Mouse (Mus musculus) heart, postnatal 14 days (tissue): Measurements from ENCODE around the gene Tmem184b. TPM values are rescaled to one million over a fixed set of nuclear protein-coding genes. Genes with fewer than 3 reads are reported as not detected.

Experiments used
- DNase-seq, 2 experiments: peaks; one replicate each; pipeline ENCODE4 v3.0.0; 2021 to 2022
- intact Hi-C: fragments of 180-260 bp; cut with DNase I; formaldehyde crosslinking; loops from one replicate; pipeline ENCODE4 v1.15.1; 2025
- total RNA-seq, 2 experiments: library from RNA; stranded (reverse); gene quantifications; 2 replicates each; pipeline ENCODE4 v1.2.3; 2021

Gene Tmem184b
- total RNA-seq, 2 experiments from 2014 or later = 52.8 to 55.6 TPM

DNA sequence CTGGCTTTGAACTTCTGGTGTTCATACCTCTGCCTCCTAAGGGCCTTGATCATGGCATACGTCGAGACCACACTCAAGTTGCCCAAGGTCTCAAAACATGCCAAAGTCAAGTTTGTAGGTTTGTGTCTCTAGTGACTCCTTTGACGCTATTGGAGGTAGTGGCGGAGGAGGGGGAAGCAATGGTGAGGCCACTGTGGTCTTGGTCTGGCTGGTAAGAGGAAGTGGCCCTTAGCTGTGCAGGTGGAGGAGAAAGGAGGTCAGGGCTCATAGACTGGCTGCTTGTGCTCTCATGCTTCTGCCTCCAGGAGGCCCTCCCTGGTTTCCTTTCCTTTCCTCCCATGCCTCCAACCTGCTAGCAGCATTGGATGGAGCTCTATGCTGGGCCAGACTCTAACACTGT, 52.5 kb downstream of the Tmem184b start:
- no peak for DNase-seq

DNA sequence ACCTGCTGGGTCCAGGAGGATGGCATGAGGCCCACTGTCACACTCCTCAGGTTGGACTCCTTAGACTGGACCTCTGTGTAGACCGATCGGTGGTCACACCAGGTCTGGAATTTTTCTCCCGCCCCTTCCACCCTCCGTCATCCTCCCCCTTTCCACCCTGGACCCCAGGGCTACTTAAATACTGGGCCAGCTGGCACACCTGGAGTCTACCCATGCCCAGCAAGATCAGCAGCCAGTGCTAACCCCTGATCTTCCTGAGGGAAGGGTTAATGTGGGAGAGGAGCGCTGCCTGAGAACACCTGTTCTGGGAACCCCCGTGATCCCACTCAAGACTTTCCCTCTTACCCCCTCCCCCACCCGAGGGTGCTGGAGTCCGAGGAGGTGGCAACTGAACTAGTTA, 54.7 kb downstream of the Tmem184b start:
- no peak for DNase-seq
- intact Hi-C loops = loop anchor here (2.0 kb wide), 1 partner anchor 26 kb away; no protein-coding TSS in a partner anchor

More for the DNA sequence above, 52.5 kb downstream of the Tmem184b start:
- intact Hi-C loops = no loop called here

DNA sequence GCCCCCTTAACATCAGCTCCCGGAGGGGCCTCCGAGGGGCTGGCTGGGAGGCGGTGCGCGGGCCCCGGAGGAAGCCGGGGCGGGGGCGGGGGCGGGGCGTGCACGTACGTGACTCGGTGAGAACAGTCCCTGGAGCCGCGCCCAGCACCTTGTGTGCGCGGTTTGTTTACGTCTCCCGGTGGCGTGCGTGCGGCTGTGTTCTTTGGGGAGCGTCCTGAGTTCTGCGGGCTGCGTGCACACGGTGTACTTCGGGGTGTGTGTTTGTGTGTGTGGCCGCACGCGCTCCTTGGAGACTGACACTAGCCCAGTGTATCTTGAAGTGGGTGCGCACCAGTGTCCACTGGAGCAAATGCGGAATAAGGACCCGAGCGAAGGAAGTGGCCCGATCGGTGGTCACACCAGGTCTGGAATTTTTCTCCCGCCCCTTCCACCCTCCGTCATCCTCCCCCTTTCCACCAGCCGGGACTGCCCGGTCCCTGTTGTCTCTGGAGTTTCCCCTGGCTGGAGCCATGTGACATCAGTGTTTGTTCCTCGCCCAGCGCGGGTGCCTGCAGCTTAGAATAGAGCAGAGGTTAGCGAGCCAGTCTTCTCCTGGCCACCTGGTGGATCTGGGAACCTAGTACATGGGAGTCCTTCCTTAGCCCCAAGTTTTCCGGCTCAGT, 55.4 kb downstream of the Tmem184b start:
- peak; percentile 73 to 81 for DNase-seq
- intact Hi-C loops = loop anchor here (2.0 kb wide), 1 partner anchor 25 kb away; no protein-coding TSS in a partner anchor

DNA sequence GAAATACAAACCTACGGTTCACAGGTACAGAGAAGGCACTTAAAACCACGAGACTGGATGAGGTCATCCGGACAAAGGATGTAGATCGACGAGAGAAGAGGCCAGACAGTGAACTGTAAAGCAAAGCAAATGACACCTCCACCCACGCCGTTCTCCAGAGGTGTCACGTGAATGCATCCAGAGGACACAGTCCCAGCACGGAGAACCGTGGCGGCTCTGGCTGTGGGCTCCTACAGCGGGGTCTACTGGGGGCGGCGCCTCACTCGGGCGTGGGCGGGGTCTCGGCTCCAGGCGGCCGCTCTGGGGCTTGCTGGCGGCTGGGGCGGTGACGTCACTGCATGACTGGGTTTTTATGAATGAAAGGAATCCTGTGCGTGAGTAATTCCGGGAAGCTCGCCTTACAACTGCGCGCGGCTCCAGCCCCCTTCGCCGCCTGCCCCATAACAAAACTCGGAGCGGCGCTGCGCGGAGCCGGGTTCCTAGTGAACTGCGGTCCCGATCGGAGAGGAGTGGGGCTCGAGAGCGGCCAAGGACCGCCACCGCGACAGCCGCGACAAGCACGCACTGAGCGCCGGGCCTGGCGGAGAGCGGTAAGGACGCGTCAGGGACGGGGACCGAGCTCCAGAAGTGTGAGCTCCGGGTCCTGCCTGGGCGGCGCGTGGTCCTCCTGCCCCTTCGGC, 56.1 kb downstream of the Tmem184b start:
- peak; percentile 90 to 93 for DNase-seq
- intact Hi-C loops = no loop called here

DNA sequence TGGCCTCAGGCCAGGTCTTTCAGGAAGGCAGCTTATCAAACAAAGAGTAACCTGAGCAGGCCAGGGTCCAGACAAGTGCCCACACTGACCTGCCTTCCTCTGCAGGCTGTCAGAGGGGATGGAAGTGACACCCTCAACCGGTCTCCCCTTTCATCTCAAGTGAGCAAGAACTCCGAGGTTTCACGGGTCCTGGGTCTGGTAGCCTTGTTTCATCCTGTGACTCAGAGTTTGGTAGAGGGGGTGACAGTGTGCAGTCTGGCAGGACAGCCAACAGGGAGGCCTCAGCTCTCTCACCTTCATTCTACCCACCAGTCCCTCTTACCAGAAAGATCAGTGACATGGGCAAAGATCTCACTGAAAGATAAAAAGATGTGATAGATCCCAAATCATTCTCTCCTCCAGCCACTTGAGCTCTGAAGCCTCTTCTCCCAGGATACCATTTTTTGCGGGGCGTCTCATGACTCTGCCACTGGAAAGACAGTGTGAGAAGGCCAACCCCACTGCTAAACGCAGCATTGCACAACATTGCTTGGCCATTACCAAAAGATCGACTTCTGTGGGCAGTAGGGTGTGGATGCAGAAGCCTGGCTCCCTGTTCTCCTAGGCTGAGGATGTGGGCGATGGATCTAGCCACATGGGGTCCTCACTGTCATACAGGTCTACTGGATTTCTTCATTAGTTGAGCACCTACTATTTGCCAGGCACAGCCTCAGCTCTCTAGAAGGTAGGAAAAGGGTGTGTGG, 57.1 kb downstream of the Tmem184b start, which contains the start of gene Maff:
TSS of gene Maff (plus strand) at position 571 of the 743 bp plus-strand sequence.
- intact Hi-C loops = no loop called here

DNA sequence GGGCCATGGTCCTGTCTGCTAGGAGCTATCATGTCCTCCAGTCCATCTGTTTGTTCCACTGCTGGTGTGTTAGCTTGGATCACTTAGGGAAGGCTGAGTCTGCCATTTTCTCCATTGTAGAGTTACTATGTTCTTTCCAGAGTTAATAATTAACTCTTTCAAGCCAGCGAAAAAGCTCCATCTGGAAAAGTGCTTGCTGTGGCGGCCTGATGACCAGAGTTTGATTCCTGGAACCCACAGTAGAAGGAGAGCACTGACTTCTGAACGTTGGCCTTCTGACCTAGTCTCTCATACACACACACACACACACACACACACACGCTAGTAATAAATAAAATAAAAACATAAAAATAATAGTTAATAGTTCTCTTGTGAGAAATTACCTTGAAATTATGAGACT, 58.7 kb downstream of the Tmem184b start:
- DNase-seq = no peak
- intact Hi-C loops = no loop called here

More for the DNA sequence above, 57.1 kb downstream of the Tmem184b start, which contains the start of gene Maff:
- DNase-seq = no peak

DNA sequence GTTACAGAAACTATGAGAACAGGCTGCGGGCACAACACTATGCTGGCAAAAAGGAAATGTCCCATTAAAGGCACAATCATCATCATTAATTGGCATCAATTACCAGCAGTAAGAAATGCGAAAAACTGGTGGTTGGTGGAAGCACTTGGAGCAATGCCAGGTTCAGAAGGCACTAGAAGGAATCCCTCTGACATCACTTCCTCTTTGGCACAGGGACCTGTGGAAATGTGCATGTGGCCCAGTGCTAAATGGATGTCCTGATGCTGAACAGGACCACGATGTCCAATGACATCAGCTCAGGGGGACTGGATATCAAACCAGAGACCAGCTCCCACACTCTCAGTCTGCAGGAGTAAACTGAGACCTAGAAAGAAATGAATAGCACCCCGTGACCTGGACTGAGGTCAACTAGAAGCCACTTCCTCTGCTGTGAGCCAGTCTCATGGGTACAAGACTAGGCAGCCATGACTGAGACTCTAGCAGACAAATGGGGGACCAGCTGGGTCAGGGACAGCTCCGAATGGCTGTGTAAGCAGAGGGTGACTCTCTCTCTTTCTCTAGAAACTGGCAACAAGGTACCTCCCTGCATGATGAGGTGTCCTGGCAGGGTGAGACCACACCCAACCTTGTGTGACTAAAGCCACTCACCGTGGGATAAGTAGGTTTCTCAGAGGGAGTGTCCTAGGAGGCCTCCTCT, 60.6 kb downstream of the Tmem184b start:
- DNase-seq = no peak
- intact Hi-C loops = no loop called here

DNA sequence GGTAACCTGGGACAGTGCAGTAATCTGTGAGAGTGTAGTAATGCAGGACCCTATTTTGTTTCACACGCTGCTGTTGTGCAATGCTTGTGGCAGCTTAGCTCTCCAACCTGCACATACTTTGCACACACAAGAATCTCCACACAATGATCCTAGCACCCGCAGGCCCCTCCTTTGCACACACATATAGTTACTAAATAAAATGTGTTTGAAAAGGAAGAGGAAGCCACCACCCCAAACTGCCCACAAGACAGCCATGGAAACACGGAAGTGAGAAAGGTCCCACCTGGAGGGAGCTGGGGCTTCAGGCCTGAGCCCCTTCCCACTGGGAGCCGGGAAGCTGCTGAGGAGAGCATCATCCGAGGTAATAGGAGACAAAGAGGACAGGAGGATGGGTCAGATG, 64.4 kb downstream of the Tmem184b start:
- intact Hi-C loops = no loop called here
- DNase-seq = no peak

DNA sequence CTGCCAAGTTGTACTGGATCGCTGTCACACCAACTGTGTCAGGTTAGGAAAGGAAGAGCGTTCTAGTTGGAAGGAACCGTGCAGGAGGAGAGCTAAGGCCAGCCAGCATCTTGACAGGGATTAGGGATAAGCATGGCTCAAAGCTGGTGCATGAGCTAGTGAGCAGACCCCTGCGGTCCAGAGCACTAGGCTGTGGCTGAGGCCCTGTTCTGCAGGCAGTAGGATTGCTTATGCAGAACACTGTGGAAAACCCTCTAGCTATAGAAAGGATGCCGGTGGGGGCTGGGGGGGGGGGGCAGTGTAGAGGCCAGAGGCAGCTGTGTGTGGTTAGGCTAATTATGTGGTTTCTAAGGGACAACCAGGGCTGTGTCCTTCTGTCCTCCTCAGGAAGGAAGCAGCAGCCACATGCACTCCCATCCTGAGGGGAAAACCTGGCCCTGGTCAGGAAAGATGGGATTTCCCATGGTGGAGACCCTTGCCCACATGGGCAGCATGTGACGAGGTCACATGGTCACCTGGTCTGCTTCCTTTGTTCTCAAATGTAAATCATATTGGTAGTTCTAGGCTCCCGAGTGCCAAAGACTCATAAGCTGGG, 68.2 kb downstream of the Tmem184b start:
- DNase-seq = no peak
- intact Hi-C loops = no loop called here

DNA sequence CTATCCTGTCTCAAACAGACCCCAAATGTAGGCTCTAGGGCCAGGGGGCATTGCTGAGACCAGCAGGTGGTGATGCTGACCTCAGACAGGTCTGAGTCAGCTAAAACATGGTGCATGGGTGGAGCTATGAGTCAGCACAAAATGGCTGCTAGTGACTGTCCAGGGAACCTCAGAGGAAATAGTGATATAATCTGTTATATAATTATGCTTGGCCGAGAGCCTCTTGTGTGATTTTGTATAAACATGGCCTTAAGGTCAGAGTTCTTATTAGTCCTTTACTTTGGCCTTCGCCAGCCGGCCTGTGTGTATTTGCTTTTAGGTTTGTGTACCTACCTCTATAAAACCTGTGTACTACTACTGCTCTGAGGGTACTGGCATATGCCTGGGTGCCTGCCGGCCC, 70.0 kb downstream of the Tmem184b start:
- intact Hi-C loops = no loop called here
- DNase-seq = no peak

DNA sequence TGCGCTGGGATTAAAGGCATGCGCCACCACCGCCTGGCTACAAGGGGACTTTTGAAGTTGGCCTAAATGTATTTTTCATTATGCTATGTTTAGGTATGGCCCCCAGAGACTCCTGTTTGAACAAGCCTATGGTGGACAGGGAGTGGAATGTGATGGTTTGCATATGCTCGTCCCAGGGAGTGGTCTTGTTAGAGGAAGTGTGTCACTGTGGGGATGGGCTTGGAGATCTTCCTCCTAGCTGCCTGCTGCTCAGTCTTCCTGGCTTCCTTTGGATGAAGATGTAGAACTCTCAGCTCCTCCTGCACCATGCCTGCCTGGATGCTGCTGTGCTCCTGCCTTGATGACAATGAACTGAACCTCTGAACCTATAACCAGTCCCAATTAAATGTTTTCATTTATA, 72.8 kb downstream of the Tmem184b start:
- DNase-seq = no peak
- intact Hi-C loops = no loop called here

DNA sequence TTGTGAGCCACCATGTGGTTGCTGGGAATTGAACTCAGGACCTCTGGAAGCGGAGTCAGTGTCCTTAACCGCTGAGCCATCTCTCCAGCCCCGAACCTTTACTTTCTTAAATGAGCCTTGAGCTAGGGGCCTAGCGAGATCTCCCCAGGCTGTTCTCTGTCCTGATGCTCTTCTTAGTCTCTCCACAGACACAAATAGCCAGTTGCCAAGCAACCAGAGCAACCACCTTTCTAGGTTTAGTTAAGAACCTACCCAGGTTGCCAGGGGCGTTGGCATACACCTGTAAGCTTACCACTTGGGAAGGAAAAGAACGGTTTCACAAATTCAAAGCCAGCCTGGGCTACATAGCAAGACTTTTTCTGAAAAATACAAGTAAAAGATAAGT, 73.4 kb downstream of the Tmem184b start:
- DNase-seq = no peak
- intact Hi-C loops = no loop called here

DNA sequence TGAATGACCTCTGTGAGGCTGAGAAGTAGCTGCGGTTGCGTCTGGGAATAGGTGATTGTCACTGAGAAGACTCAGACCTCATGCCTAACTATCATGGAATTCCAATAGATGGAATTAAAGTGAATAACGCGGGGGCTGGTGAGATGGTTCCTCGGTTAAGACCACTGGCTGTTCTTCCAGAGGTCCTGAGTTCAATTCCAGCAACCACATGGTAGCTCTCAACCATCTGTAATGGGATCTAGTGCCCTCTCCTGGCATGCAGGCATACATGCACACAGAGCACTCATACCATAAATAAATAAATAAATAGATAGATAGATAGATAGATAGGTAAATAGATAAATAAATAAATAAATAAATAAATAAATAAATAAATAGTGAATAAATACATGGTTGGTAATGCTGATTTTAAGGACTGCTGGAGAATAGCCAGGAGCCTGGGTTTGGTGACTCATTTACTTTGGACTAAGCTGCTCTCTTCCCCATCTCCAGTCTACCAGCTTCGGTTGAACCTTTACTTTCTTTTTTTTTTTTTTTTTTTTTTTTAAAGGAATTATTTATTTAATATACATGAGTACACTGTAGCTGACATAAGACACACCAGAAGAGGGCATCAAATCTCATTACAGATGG, 73.9 kb downstream of the Tmem184b start:
- DNase-seq = no peak
- intact Hi-C loops = no loop called here

DNA sequence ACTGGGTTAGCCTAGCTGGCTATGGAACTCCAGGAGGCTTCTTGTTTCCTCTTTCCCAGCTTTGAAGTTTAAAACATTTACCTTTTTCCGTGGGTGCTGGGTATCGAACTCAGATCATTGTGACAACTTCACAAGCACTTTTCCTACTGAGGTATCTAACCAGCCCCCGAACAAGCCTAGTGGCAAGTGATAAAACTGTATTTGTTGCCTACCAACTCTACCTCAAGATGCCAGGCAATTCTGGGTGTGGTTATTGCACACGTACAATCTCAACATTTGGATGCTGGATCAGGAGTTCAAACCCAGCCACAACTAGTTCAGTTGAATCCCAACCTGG, 74.5 kb downstream of the Tmem184b start:
- intact Hi-C loops = no loop called here
- no peak for DNase-seq

DNA sequence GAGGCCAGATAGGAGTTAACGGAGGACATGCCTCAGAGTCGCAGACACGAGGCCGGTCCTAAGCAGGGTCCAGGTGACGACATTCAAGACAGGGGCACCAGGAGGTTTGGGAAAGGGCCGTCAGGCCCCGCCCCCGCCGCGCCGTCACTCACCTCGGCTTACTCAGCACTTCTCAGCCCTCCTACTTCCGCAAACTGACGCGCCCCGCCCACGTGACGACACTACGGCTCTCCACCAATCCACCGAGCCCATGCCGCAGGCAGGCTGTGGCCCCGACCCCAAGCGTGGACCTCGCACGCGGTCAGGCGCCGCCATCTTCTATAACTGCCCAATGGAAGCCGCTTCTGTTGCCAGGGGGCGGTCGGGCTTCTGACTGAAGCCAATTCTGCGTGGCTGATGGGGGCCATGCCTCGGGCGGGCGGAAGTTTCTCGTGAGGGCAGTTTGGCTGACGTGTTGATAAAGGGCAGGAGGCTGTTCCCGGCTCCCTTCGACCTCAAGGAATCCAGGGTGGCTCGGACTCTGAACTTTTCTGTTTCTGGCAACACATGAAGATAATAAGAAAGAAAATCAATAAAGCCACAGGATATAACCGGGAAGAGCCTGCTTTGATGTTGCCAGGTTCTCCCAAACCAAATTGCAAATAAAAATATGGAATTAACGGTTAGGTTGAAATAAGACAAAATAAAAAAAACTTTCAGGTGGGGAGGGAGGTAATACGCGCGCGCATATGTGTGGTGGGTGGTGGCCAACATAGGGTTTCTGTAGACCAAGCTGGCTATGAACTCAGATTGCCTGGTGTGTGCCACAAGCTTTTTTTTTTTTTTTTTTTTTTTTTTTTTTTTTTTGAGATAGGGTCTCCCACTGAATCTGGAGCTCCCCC, 75.1 kb downstream of the Tmem184b start, which contains the start of gene Pla2g6:
TSS of gene Pla2g6 (minus strand) at position 333 of the 881 bp plus-strand sequence.
- intact Hi-C loops = no loop called here
- peak; percentile 97 to 98 for DNase-seq

DNA sequence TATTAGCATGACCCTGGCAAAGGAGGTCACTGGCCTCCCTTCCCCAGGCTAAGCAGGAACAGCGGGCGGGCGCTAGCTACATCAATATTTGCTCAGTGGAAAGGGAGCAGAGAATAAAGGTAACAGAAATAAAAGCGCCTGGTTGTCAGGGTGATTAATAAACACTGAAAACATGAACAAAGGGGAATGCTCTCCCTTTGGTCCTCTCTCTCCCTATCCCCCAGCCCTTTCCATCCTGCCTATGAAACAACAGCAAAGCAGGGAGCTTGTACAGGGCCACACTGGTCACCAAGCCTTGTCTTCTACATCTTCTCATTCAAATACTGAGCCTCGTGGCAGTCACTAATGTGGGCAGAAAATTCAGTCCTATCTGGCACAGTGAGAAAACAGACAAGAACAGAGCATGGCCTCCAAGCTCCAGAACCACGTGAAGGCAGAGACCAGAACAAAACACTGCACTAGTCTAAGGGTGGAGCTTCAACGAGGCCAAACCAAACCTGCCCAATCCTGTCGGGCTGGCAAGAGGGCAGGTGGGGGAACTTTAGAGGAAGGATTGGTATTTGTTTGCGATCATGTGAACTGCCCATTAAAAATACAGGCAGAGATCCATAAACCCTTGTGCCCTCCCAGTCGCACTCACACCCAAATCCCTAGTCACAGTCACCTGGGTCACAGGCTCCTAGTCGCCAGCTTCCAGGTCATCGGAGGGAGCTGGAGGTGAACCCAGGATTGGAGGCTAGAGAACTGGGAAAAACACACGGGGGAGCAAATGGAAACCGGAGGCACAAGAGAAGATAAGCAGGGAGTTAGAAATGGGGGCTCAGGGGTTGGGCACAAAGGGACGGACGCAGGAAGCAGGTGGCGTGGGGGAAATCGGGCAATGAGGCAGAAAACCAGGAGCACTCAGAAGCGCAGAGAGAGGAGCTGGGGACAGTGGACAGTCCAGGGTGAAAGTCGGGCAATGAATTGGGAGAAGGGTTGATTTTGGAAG, 76.1 kb downstream of the Tmem184b start:
- intact Hi-C loops = no loop called here
- no peak for DNase-seq

DNA sequence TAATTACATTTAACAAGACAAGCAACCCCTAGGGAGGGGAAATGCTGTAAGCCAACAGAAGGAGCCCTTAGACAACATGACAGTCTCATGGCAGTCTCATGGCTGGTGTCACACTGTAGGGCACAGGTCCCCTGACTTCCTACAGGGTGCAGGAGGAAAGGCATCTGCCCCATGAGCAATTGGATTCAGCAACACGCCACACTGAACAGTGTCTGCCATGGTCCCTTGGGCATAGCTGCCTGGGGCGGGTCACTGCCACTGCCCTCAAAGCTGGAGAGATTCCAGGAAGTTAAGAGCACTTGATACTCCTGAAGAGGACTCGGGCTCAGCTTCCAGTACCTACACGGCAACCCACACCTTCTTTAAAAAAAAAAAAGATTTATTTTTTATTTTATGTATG, 77.1 kb downstream of the Tmem184b start:
- intact Hi-C loops = no loop called here
- no peak for DNase-seq

DNA sequence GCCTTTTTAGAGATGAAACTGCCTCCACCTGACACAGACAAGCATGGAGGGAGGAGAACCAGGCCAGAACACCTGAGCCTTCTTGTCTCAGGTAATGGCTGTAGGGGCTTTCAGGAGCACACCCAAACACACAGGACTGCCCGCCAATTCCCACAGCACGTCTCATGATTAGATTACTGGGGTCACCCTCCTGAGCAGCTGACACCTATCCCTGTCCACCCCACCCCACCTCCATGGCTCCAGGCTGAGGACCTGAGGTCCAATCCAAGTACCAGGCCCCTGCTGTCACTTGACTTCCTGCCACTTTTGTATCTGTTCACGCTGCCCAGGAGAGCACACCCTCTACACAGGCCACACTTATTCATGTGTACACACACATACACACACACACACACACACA, 77.6 kb downstream of the Tmem184b start:
- intact Hi-C loops = no loop called here

More for the DNA sequence above, 77.6 kb downstream of the Tmem184b start:
- no peak for DNase-seq
